Mouse (Mus musculus): ENCODE measurements around the gene Sec1. TPM values are rescaled to one million over a fixed set of nuclear protein-coding genes. Genes with fewer than 3 reads are reported as not detected.
A peak's percentile ranks its signal among the peaks of the same experiment; 100 is the strongest.

Gene Sec1
- total and polyA plus RNA-seq, 3 experiments: 0.16 to 0.25 (median 0.16) TPM

DNA sequence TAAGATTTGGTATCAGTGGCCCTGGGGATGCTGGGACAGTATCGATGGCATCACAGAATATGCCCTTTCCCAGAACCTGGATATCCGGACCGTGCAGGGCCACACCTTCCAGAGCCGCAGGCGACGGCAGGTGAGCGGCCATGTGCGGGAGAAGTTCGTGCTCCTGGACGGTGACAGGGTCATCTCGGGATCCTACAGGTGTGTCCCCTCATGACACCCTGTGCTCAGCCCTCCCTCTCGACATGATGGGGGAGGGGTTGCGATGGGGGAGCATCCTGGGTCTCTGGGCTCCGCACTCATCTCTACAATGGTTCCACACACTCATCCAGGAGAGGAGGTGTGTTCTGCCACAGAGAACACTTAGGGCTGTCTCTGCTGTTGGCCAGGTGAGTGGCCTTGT is 29.6 kb upstream of the Sec1 start:
- H3K4me1 ChIP-seq (ENCODE audit: control insufficient read depth, insufficient read depth, low read length): peaks cover under 1% of the 10 kb centered on the region
- DNase-seq: no peak
- 92% methylated on average over 14 of the region's 14 CpGs for WGBS
- H3K36me3 ChIP-seq (ENCODE audit: control insufficient read depth, insufficient read depth, low read length): peaks cover 2% of the 10 kb centered on the region
- H3K9ac ChIP-seq (ENCODE audit: low read depth, low read length): no peak overlapping the region
- no peak overlapping the region for H3K27ac ChIP-seq
- TF ChIP-seq EP300 (IDR thresholded peaks at IDR 0.05; ENCODE audit: insufficient read depth, low read depth, low read length): no peak
- TF ChIP-seq CTCF (IDR thresholded peaks at IDR 0.05): no peak
- no peak for TF ChIP-seq POLR2A (IDR thresholded peaks at IDR 0.05; ENCODE audit: insufficient read depth, low read depth, low read length)
- intact Hi-C loops (cut with DNase I): loop anchor here (5.0 kb wide), 1 partner anchor 84 kb away; no protein-coding TSS in a partner anchor
- H3K79me2 ChIP-seq (replicated peaks; ENCODE audit: control insufficient read depth, insufficient read depth, low read length): no peaks in the 10 kb centered on the region
- no peak overlapping the region for H3K4me3 ChIP-seq
- no peaks in the 10 kb centered on the region for H3K27me3 ChIP-seq (ENCODE audit: control insufficient read depth, insufficient read depth, low read length)

DNA sequence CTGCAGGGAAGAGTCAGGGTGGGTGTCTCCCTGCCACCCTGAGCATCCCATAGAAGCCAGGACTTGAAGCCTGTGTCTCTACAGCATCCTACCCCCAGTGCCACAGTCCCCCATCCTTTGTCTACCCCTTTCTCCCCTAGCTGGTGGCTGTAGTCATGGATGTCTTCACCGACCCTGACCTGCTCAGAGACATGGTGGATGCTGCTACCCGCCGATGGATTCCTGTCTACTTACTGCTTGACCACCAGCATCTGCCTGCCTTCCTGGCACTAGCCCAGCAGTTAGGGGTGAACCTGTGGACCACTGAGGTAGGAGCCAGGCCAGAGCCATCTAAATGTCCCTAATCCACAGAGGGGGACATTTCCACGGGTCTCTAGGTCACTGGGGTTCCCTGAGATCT is 29.1 kb upstream of the Sec1 start:
- Histone ChIP-seq H3K27ac (no peak overlapping the region), H3K36me3 (ENCODE audit: control insufficient read depth, insufficient read depth, low read length) (peaks cover 3% of the 10 kb centered on the region), H3K4me3 (no peak overlapping the region), H3K9ac (ENCODE audit: low read depth, low read length) (no peak overlapping the region), H3K79me2 (replicated peaks; ENCODE audit: control insufficient read depth, insufficient read depth, low read length) (no peaks in the 10 kb centered on the region), H3K4me1 (ENCODE audit: control insufficient read depth, insufficient read depth, low read length) (peaks cover 2% of the 10 kb centered on the region), H3K27me3 (ENCODE audit: control insufficient read depth, insufficient read depth, low read length) (no peaks in the 10 kb centered on the region)
- TF ChIP-seq CTCF (IDR thresholded peaks at IDR 0.05) (no peak), POLR2A (IDR thresholded peaks at IDR 0.05; ENCODE audit: insufficient read depth, low read depth, low read length) (no peak), EP300 (IDR thresholded peaks at IDR 0.05; ENCODE audit: insufficient read depth, low read depth, low read length) (no peak)
- no peak for DNase-seq
- intact Hi-C loops (cut with DNase I): loop anchor here (5.0 kb wide), 1 partner anchor 84 kb away; no protein-coding TSS in a partner anchor
- 87% methylated on average over 4 of the region's 4 CpGs for WGBS

DNA sequence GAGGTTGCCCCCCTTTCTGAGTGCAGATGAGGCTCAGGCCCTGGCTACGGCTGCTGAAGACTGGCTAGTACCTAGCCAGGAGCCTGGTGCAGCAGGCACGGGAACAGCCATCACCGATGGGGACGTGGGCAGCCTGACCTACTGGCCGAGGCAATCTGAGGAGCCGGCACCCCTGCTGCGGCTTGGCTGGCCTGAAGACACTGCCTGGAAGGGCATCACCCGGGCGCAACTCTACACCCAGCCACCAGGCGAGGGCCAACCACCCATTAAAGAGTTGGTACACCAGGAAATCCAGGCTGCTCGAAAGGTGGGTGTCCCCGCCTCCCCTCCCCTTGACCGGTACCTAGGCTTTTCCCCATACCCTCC is 28.1 kb upstream of the Sec1 start:
- Histone ChIP-seq H3K4me1 (ENCODE audit: control insufficient read depth, insufficient read depth, low read length) (peaks cover 2% of the 10 kb centered on the region), H3K27me3 (ENCODE audit: control insufficient read depth, insufficient read depth, low read length) (no peaks in the 10 kb centered on the region), H3K9ac (ENCODE audit: low read depth, low read length) (no peak overlapping the region), H3K4me3 (no peak overlapping the region), H3K79me2 (replicated peaks; ENCODE audit: control insufficient read depth, insufficient read depth, low read length) (no peaks in the 10 kb centered on the region), H3K27ac (no peak overlapping the region), H3K36me3 (ENCODE audit: control insufficient read depth, insufficient read depth, low read length) (peaks cover 3% of the 10 kb centered on the region)
- intact Hi-C loops (cut with DNase I): loop anchor here (5.0 kb wide), 1 partner anchor 85 kb away; no protein-coding TSS in a partner anchor
- DNase-seq: peak in 1 of 2 experiments; percentile 24
- 76% methylated on average over 13 of the region's 13 CpGs for WGBS
- TF ChIP-seq EP300 (IDR thresholded peaks at IDR 0.05; ENCODE audit: insufficient read depth, low read depth, low read length) (no peak), POLR2A (IDR thresholded peaks at IDR 0.05; ENCODE audit: insufficient read depth, low read depth, low read length) (no peak), CTCF (IDR thresholded peaks at IDR 0.05) (no peak)

DNA sequence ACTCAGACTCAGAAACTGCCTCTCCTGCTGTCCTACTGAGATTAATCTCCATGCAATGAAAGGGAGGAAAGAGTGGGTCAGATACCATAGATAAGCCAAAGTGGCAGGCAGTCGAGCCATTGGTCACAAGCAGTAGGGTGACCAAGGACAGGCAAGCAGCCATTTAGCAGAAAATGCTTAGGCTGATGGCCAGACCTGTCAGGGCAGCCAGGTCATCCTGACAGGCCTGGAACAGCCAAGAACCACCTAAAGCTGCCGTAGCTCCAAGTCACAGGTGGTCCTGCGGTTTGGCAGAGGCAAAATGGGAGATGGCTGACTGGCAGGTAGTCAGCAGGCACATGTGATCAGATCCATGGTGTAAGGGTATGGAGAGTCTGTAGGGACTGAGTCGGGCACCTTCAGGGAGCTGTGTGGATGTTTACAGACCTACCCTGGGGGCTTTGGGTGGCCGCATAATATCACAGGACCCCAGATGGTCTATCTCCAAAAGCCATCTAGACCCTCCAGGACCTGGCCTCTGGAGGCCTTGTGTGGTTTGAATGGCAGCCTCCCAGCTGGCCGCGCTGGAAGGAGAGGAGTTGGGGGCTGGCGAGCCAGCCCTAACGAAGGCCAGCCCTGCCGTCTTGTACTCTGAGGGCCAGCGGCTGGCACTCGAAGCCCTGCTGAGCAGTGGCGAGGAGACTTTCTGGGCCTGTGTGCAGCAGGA is 27.6 kb upstream of the Sec1 start:
- TF ChIP-seq POLR2A (IDR thresholded peaks at IDR 0.05; ENCODE audit: insufficient read depth, low read depth, low read length) (no peak), EP300 (IDR thresholded peaks at IDR 0.05; ENCODE audit: insufficient read depth, low read depth, low read length) (no peak), CTCF (IDR thresholded peaks at IDR 0.05) (no peak)
- DNase-seq: peak; percentile 29 to 46
- intact Hi-C loops (cut with DNase I): loop anchor here (5.0 kb wide), 1 partner anchor 86 kb away; no protein-coding TSS in a partner anchor
- peaks cover 2% of the 10 kb centered on the region for H3K4me1 ChIP-seq (ENCODE audit: control insufficient read depth, insufficient read depth, low read length)
- no peak overlapping the region for H3K9ac ChIP-seq (ENCODE audit: low read depth, low read length)
- no peaks in the 10 kb centered on the region for H3K79me2 ChIP-seq (replicated peaks; ENCODE audit: control insufficient read depth, insufficient read depth, low read length)
- H3K36me3 ChIP-seq (ENCODE audit: control insufficient read depth, insufficient read depth, low read length): peaks cover 3% of the 10 kb centered on the region
- no peak overlapping the region for H3K4me3 ChIP-seq
- H3K27ac ChIP-seq: no peak overlapping the region
- 61% methylated on average over 13 of the region's 13 CpGs for WGBS
- no peaks in the 10 kb centered on the region for H3K27me3 ChIP-seq (ENCODE audit: control insufficient read depth, insufficient read depth, low read length)

DNA sequence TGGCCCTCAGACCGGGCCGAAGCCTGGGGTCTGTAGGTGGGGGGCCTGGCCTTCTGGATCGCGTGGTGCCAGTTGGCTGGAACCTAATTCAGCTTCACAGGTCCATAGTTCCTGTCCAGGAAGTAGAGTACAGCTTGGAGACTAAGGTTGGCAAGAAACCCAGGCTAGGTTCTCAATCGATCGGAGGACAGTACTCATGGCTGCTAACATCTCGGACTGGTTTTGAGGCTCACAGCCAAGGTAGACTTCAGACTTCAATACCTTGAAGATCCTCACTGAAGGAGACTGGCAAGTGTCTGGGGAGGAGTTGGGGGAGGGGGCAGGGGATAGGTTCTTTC is 27.0 kb upstream of the Sec1 start:
- no peak overlapping the region for H3K9ac ChIP-seq (ENCODE audit: low read depth, low read length)
- no peak overlapping the region for H3K4me3 ChIP-seq
- WGBS: 67% methylated on average over 7 of the region's 7 CpGs
- peaks cover 5% of the 10 kb centered on the region for H3K4me1 ChIP-seq (ENCODE audit: control insufficient read depth, insufficient read depth, low read length)
- peaks cover 3% of the 10 kb centered on the region for H3K36me3 ChIP-seq (ENCODE audit: control insufficient read depth, insufficient read depth, low read length)
- H3K79me2 ChIP-seq (replicated peaks; ENCODE audit: control insufficient read depth, insufficient read depth, low read length): no peaks in the 10 kb centered on the region; the same call in 1 of the 2 replicates
- no peak for DNase-seq
- no peaks in the 10 kb centered on the region for H3K27me3 ChIP-seq (ENCODE audit: control insufficient read depth, insufficient read depth, low read length)
- H3K27ac ChIP-seq: no peak overlapping the region
- intact Hi-C loops (cut with DNase I): loop anchor here (5.0 kb wide), 1 partner anchor 86 kb away; no protein-coding TSS in a partner anchor
- TF ChIP-seq POLR2A (IDR thresholded peaks at IDR 0.05; ENCODE audit: insufficient read depth, low read depth, low read length) (no peak), EP300 (IDR thresholded peaks at IDR 0.05; ENCODE audit: insufficient read depth, low read depth, low read length) (no peak), CTCF (IDR thresholded peaks at IDR 0.05) (no peak)

All from heart, adult 2 months (tissue).